Mouse (Mus musculus): ENCODE data around the gene Ins2.

Ins2 gene

GRCm38 (mm10) chr7:142663931-142664421 is 79.2 kb downstream of the Ins2 start:
- DNase-seq (ENCODE audit: low read depth): no peak

GRCm38 (mm10) chr7:142663151-142663550 is 80.0 kb downstream of the Ins2 start:
- DNase-seq (ENCODE audit: low read depth): no peak

- DNase-seq (ENCODE audit: low read depth): no peak
Measured at GRCm38 (mm10) chr7:142661811-142662210, 81.4 kb downstream of the Ins2 start.

- no peak for DNase-seq (ENCODE audit: low read depth)
Measured at GRCm38 (mm10) chr7:142661046-142661445, 82.1 kb downstream of the Ins2 start.

- DNase-seq (ENCODE audit: low read depth): no peak
Measured at GRCm38 (mm10) chr7:142660651-142660945, 82.6 kb downstream of the Ins2 start.

GRCm38 (mm10) chr7:142659767-142660650 is 83.2 kb downstream of the Ins2 start:
- no peak for DNase-seq (ENCODE audit: low read depth)

- no peak for DNase-seq (ENCODE audit: low read depth)
Measured at GRCm38 (mm10) chr7:142659181-142659681, 84.0 kb downstream of the Ins2 start.

- no peak for DNase-seq (ENCODE audit: low read depth)
Measured at GRCm38 (mm10) chr7:142658681-142659180, 84.5 kb downstream of the Ins2 start.

GRCm38 (mm10) chr7:142657821-142658614 is 85.2 kb downstream of the Ins2 start:
- DNase-seq (ENCODE audit: low read depth): no peak

- DNase-seq (ENCODE audit: low read depth): no peak
Measured at GRCm38 (mm10) chr7:142657341-142657791, 85.8 kb downstream of the Ins2 start.

- DNase-seq (ENCODE audit: low read depth): no peak
Measured at GRCm38 (mm10) chr7:142656055-142656454, 87.1 kb downstream of the Ins2 start.

- DNase-seq (ENCODE audit: low read depth): no peak
Measured at GRCm38 (mm10) chr7:142655633-142656032, 87.5 kb downstream of the Ins2 start.

- no peak for DNase-seq (ENCODE audit: low read depth)
Measured at GRCm38 (mm10) chr7:142653726-142654125, 89.5 kb downstream of the Ins2 start.

- no peak for DNase-seq (ENCODE audit: low read depth)
Measured at GRCm38 (mm10) chr7:142646676-142647075, 96.5 kb downstream of the Ins2 start.

- DNase-seq (ENCODE audit: low read depth): no peak
Measured at GRCm38 (mm10) chr7:142645045-142645444, 98.1 kb downstream of the Ins2 start.

- DNase-seq (ENCODE audit: low read depth): no peak
Measured at GRCm38 (mm10) chr7:142636178-142636577, 107.0 kb downstream of the Ins2 start.

GRCm38 (mm10) chr7:142630691-142631090 is 112.5 kb downstream of the Ins2 start:
- no peak for DNase-seq (ENCODE audit: low read depth)

- no peak for DNase-seq (ENCODE audit: low read depth)
Measured at GRCm38 (mm10) chr7:142629806-142630205, 113.4 kb downstream of the Ins2 start.

Measured in induced T-regulatory cell, adult 2 months (primary cell).